Mouse (Mus musculus) olfactory bulb, adult 2 months (tissue): ENCODE data around the gene Aox2.

Source experiments
- CTCF ChIP-seq: fragments of 200-500 bp; IDR thresholded peaks from 2 replicates; pipeline ENCODE4 v1.5.1; 2012; ENCODE audit warnings: low read depth, mild to moderate bottlenecking, low read length, moderate library complexity; ENCODE audit not compliant: insufficient read depth
- POLR2A ChIP-seq: fragments of 200-500 bp; IDR thresholded peaks from 2 replicates; pipeline ENCODE4 v1.6.1; 2012; ENCODE audit warnings: mild to moderate bottlenecking, low read depth, low read length, moderate library complexity; ENCODE audit not compliant: insufficient read depth

- no peak for TF ChIP-seq CTCF
- no peak for TF ChIP-seq POLR2A
Measured at GRCm38 (mm10) chr1:58410776-58411175, 132.7 kb downstream of the Aox2 start.
